Mouse (Mus musculus): Measurements from ENCODE around the gene Pttg1ip.
A peak's percentile ranks its signal among the peaks of the same experiment; 100 is the strongest.

The Pttg1ip gene

DNA sequence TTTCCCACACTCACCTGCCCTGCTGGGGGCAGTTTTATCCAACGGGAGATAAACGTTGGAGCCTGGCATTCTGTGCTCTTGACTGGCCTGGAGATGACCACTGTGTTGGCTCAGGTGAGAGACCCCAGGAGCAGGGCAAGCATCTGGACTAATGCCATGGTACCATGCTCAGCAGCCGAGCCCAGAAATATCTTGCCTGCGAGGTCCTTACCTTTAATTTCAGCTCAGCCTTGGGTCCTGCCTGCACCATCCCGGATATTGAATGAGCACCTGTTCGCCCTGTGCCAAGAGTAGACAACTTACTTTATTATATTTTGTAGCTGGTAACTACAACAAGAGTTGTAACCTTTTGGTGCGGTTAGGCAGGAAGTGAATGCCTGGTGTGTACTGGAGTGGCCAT lies 25.3 kb downstream of the Pttg1ip start:
- no peak for DNase-seq (ENCODE audit: low spot score)

DNA sequence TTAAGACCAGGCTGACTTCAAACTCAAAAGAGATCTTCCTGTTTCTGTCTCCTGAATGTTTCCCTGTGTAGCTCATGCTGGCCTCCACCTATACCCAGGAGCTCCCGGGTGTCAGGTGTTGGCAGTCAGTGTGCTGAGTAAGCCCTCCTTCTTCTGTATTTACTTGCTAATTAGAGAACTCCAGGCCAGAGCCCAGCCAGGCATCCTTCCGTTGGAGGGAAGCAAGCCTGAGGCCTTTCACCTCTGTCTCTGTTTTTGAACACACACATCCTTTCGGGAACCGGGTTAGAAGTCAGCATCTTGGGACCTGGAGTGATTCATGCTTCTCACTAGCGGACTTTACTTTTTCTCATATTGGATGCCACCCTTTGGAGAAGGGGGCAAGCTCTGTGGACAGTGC lies 25.9 kb downstream of the Pttg1ip start:
- DNase-seq (ENCODE audit: low spot score): no peak

DNA sequence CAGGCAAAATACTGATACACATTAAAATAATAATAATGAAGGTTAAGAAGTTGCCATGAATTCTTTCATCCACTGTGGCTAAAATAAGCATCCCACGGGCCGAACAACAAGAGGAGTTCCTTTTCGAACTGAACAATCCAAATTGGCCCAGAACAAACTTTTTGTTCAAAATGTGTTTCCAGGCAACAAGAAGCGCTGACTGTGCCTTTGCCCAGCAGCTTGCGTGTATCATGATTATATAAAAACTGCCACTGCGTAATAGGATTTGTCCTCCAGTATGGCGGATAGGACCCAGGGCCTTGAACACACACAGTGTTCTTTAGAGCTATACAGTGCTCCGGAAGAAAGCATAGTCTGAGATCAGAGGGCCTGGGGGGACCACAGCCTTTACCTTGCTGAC lies 27.1 kb downstream of the Pttg1ip start:
- no peak for DNase-seq (ENCODE audit: low spot score)

DNA sequence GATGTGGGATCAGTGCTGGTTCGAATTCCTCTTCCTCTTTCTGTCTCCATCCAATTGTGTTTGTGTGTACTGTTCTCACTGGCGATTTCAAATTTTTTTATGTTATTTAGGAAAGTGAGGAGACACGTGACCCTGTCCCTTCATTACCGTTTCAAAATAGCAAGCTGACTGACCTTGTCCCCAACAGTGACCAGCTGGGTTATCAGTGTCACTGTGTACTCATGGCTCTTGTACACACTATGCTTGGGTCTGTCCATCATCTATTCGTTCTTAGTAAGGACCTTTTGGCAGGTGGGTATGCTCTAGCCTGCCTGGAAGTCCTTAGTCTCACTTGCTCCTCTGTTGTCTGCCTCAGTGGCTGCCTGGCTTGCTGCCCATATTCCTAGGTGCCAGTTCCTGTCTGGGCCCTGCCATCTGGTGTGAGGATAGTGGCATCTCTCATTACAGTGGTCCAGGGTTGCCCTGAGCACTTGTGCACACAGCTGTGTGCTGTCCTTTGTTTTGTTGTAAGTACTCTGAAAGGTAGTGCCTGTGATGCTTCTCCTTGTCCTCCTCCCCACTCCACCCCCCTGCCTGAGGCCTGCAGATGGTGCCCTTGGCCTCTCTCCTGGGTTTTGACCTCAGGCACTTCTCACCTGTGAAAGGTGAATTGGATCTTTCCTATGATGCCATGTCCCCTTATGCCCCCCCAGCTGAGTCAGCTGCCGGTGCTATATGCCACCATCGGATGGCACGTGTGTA lies 28.9 kb downstream of the Pttg1ip start:
- DNase-seq (ENCODE audit: low spot score): no peak

DNA sequence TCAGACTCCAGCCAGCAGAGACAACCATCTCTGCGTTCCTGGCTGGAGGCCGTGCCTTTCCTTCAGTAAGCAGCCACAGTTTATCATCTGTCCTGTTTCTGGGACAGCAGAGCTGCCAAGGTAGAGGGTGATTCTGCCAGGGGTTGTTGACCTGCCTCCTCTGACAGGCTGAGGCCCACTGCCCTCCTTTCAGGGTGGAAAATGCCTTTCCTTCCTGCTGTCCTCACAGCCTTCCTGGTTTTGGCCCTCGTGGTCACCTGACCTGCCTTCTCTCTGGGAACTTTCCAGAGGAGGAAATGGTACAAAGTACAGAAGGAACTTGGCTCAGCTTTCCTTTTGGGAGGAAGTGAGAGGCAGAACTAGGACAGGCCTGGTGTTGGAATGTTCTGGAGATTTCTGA lies 31.9 kb downstream of the Pttg1ip start:
- no peak for DNase-seq (ENCODE audit: low spot score)

DNA sequence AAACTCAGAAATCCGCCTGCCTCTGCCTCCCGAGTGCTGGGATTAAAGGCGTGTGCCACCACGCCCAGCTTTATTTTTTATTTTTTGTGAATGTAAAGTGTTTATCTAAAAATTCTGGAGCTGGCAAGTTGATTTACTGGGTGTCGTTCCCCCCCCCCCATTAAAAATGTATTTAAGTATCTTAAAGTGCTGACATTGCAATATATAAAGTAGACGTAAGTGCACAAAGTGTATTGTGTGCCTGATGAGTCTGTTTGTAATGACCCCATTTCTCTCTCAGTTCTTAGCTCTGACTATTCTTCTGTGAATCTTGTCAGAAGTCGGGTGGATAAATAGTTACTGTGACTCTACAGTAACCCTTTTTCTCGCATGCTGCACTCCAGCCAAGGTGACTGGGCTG lies 34.1 kb downstream of the Pttg1ip start:
- no peak for DNase-seq (ENCODE audit: low spot score)

DNA sequence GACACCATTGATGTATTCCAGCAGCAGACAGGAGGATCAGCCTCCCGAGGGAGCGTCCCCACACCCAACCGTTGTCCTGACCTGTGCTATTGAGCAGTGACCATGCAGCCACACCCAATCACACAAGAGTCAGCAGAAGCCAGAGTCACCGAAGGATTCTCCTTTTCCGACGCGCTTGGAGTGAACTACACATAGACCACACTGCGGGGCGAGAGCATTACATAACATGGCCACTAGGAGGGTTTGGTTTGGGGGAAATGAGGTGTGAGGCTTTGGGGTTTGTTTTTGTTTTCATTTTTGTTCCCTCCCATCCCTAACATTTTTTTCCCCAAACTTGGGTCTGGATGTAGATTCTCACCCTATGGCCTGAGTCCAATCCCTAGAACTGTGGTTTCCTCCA lies 34.6 kb downstream of the Pttg1ip start:
- no peak for DNase-seq (ENCODE audit: low spot score)

DNA sequence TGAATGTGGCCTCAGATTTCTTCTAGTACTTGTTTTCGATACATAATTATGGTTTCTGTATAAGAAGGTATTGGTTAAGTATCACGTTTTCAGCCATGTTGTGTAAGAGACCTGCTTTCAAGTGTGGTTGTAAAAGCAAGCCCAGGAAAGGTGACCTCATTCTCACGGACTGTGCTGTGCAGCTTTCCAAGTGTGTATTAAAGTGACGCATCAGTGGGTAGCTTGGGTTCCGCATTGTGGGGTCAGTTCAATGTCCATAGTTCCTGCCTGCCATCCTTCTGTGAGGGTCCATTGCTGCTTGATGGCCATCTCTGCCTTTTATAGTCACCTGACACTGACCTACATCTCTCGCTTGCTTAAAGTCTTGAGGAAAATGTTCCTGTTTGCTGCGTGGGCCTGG lies 35.4 kb downstream of the Pttg1ip start:
- no peak for DNase-seq (ENCODE audit: low spot score)

DNA sequence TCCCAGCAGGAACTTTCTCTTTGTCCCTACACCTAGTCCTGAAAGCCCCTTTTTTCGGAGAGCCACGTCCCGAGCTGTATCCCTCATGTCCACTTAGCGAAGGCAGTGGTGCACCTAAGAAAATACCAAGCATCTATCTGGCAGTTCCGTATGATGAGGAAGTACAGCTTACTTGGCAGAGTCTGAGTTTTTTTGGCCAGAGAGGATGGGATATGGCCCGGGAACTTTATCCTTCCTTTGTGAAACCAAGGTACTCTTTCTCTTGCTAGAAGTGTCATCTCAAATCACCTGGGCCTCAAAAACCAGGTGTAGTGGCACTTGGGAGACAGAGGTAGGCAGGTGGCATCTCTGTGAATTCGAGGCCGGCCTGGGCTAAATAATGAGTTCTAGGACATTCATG lies 40.0 kb downstream of the Pttg1ip start:
- no peak for DNase-seq (ENCODE audit: low spot score)

DNA sequence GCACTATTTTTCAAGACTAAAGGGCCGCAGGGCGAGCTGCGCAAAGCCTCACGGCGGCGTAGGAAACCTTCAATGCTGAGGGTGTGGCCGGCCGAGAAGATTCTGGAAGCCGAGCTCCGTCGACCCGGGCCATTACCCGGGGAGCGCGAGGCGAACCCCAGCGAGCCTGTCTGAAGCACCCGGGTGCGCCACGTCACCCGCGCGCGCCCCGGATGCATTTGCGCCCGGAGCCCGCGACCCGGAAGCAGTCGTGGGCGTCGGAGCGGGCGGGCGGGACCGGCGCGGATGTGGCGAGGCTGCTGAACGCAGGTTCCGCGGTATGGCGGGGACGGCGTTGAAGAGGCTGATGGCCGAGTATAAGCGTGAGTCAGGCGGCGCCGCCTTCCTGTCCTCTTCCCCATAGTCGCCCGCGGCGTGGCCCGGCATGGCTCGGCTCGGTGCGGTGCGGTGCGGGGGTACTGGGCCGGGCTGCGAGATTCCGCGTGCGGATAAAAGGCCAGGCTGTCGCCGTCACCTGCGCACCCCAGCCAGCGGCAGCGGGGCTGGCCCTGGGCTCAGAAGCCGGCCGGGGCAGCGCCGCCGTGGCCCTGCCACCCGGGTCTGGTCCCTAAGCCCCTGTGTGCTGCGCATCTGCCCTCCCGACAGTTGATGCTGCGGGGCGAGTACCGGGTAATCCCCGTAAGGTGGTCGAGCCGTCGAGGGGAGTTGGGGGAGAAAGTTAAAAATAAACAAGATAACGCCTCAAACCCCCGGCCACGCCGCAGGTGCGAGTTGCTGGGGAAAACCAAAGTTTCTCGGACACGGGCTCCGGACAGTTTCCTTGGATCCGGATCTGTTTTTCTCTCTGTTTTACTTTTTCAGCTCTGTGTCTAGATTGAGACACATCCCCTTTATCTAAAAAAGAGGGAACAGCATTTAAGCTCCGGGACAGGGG lies 40.8 kb downstream of the Pttg1ip start, which contains the start of gene Ube2g2:
Gene Ube2g2, plus strand, starts transcription at position 221 of the 934 bp plus-strand sequence.
- peak; percentile 92 for DNase-seq (ENCODE audit: low spot score)

DNA sequence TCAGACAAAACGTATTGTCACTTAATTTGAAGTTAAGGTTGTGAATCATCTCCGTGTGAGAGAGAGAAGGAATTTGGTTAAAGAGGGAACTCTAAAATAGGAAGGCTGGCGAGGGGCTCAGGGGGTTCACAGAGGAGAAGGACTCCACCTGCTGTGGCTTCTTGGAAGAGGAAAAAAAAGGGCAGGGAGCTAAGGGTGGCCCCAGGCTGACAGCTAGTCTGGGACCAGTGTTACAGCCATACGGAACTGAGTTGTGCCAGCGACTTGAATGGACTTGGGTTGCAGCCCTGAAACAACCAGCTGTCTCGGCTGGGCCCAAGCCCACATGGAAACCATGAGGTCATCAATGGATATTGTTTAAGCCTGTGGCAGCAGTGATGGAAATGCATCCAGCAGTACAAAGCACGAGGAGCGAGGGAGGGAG lies 41.6 kb downstream of the Pttg1ip start:
- DNase-seq (ENCODE audit: low spot score): peak; percentile 20

DNA sequence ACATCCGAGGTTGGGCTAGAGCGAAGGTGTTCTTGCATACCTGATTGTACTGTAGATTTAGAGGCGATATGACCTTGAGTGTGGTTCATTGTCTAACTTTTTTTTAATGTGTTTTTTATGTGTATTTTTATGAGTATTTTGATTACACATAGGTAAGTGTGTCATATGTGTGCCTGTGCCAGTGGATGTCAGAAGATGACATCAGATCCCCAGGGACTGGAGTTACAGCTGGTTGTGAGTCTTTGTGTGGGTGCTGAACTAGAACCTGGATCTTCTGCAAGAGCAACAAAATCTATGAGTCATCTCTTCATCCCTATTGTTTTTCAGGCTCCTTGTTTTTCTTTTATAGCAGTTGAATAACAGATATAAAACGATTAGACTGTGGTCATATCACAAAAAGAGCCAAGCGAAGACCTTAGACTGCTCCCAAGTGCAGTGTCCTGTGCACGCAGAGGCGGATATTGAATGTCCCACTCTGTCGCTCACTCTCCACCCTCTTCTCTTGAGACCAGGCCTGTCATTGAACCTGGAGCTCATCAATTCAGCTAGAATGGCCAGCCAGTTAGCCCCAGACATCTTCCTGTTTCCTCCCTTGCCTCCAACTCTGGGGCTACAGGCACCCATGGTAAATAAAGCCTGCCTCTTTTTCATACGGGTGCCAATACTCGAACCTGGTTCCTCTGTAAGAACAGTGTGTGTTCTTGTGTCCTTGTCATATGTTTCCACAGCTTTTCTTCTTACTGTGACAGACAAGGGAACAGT lies 42.3 kb downstream of the Pttg1ip start:
- no peak for DNase-seq (ENCODE audit: low spot score)

DNA sequence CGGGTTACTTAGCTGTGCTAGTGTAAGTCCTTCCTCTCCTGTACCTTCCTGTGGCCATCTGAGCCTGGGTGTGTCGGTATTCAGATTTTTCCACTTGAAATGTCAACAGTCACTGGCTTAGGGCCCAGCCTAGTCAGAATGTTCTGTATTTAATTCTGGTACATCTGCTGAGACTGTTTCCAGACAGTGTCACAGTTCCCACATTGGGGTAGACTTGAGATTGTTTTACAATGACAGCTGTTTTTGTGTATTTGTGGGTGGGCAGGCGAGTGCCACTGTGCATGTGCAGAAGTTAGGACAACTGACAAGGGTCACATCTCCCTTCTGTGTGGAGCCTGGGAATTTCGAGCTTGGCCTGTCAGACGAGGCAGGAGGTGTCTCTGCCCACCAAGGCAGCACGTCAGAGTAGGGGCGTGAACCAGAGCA lies 43.1 kb downstream of the Pttg1ip start:
- no peak for DNase-seq (ENCODE audit: low spot score)

DNA sequence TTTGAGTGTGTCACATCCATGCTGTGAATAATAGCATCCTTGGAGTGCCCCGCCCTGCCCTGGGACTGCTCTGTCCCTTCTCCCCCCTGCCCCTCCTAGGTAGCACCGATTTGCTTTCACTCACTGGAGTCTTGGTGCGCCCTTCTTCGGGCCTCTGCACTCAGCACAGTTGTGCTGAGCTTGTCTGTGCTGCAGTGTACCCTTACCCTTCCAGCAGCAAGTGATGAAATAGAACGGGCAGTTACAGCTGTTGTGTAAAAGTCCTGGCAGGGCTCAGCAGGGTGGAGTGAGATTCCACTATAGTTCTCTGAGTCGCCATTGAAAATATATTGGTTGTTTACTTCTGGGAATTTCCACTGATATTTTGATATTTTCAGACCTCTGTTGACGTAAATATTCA lies 44.5 kb downstream of the Pttg1ip start:
- DNase-seq (ENCODE audit: low spot score): no peak

DNA sequence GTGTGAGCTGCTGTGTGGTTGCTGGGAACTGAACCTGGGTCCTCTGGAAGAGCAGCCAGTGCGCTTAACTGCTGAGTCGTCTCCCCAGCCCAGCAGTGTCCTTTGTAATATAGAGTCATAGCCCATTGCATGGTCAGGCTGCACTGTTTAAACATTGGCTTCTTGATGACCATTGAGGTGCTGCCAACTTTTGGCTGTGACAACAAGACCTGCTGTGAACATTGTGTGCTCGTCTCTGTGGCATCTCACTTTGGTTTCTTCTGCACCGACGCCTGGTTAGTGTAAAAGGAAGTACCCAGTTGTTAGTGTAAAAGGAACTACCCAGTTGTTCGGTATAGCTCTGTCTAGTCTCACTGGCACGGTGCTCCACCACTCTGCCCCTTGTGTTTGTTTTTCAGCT lies 45.1 kb downstream of the Pttg1ip start:
- no peak for DNase-seq (ENCODE audit: low spot score)

DNA sequence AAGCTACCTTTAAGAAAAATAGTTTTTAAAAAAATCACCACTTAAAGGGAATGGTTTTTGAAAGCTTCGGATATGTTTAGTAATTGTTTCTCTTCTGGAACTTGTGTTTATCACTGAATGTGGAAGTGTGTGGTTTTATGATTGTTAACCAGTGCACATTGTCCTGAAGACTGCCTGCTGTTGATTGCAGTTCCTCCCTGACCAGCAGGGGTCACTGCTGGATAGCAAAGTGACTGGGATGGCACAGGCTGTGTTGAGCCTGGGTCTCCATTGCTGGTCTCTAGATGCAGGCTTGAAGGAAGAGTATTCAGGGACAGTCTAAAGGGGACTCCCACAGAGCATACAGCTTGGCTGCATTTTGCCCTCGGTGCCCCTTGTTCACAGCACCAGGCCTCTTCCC lies 46.0 kb downstream of the Pttg1ip start:
- peak; percentile 87 for DNase-seq (ENCODE audit: low spot score)

DNA sequence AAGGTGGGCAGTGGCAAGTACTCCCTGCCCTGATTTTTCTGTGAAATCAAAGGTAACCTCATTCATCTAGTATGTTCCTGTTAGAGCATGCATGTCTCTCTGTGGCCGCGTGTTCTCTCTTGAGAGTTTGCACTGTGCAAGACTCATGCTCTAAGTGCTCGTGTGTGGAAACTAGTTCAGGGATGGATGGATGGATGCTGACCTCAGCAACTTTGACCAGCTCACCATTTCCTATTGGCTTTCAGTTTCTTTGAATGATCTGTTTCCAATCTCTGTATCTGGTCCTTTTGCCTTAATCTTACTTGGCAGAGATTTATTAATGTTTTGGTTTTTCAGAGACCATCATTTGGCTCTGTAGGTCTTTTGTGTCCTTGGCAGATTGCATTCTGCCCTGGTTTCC lies 47.6 kb downstream of the Pttg1ip start:
- DNase-seq (ENCODE audit: low spot score): no peak

DNA sequence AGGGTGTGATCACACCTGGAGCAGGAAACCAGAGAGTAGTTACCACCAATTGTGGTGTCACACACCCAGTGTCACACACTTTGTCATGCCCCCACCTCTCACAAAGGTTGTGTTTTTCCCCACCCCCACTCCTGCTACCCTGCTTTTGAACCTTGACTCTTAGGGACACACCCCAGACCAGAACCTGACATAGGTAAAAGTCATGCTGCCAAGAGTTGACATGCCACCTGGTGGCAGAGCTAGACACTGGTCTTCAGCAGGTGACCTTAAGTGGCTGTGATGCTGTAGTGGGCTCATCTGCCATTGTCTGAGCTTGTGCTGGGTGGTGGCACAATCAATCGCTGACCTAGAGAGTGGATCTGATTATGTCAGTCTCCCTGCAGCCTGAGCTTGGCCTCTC lies 48.5 kb downstream of the Pttg1ip start:
- DNase-seq (ENCODE audit: low spot score): no peak

DNA sequence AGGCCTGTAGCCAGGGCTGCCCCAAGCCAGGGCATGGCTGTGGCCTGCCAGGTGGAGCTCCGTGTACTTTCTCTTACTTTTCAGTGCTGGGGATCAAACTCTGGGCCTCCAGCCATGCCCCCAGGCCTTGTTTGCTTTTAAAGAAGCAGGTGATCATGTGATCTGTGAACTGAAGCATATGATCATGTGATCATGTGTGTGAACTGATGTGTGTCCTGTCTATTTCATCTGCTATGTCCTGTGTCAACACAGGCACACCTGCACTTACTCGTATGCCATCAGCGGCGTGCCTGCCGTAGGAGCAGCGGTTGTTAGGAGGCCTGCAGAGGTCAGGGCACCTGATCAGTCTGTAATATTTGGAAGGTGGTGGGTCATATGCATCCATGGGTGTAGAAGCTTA lies 52.5 kb downstream of the Pttg1ip start:
- no peak for DNase-seq (ENCODE audit: low spot score)

DNA sequence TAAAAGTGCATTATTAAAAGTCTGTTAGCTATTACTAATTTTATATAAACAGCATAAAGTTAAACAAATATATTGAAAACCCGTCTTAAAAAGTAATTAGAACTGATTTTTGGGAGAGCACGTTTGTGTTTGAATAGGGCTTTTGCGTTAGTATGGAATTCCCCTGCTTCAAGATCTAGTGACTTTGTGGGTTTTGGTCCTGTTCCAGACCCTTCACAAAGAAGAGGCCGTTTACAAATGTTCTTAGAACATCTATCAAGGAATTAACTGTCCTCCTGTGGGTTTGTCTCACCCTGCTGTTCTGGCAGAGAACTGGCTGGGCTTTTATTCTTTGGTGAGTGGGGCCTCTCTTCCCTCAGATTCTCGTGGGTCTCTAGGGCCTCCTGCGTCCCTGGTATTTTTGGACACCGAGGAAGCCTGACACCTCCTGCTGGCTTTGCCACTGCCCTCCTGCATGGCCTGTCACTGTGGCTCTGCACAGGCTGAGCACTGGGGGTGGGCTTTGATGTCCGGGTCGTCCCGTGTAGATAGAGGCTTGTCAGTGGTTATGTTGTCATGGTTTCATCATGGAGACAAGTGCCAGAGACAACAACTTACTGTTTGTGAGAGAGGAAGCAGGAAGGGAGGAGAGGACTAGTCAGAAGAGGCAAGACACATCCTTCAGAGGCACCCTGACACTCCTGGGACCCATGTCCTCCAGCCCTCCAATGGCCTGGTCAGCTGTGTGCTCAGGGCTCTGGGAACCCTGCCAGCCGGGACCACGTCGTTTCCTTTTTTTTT lies 53.1 kb downstream of the Pttg1ip start:
- no peak for DNase-seq (ENCODE audit: low spot score)

DNA sequence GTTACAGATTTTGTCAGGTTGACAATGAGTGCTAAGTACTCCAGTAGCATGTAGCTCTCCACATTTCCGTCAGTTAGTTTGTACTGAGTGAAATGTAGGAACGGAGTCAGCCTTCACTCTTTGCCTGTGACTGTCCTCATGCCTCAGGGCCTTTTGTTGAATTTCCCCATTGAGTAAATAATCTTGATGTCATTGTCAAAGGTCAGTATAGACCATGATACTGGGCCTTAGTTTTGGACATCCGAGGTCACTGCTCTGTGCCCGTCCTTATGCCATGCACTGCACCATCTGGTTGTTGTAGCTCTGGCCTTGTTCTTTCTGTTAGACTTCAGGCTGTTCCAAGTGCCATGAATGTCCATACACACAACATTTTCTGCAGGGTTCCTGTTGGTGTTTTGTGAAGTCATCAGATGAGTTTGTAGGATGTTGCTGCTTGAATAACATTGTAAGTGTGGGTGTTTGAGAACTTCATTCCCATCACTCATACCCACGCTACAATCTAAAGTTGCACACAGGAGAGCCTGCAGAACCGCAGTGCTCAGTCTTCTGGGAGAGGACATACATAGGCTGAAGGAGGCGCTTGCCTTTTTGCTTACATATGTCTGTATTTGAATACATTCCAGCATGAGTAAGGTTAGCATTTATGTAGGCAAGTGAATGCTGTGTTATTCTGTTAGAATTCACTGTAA lies 54.9 kb downstream of the Pttg1ip start:
- DNase-seq (ENCODE audit: low spot score): no peak
